Mouse (Mus musculus) brain, embryonic 14.5 days (tissue): ENCODE results near the gene Psme1.

Experiments used
- CTCF ChIP-seq: fragments of 200-500 bp; IDR thresholded peaks from 2 replicates; pipeline ENCODE4 v1.5.1; 2012; ENCODE audit warnings: inconsistent platforms, mild to moderate bottlenecking, moderate library complexity, borderline replicate concordance; ENCODE audit not compliant: insufficient read depth, insufficient read length; ENCODE audit errors: extremely low read depth
- POLR2A ChIP-seq: fragments of 200-500 bp; IDR thresholded peaks from 2 replicates; pipeline ENCODE4 v1.6.1; 2012; ENCODE audit warnings: mild to moderate bottlenecking, inconsistent platforms, borderline replicate concordance; ENCODE audit not compliant: poor library complexity, insufficient read depth, insufficient read length, severe bottlenecking; ENCODE audit errors: extremely low read depth

GRCm38 (mm10) chr14:55542268-55542667, 35.7 kb upstream of the Psme1 start:
- TF ChIP-seq POLR2A: no peak
- no peak for TF ChIP-seq CTCF
